Mouse (Mus musculus) hindbrain, embryonic 12.5 days (tissue): Measurements from ENCODE around the gene 9130019O22Rik. TPM values are rescaled to one million over a fixed set of nuclear protein-coding genes. Genes with fewer than 3 reads are reported as not detected.
"Not testable (repeated sequence)": the region's sequence is repeated elsewhere in the genome, so short reads cannot be mapped to it uniquely, and the experiment has no call there.

ENCODE experiments used
- ATAC-seq: fragments of 200-750 bp; cut with Nextera tagmentation; 2 replicates; pipeline ENCODE4 v1.8.0; 2017; ENCODE audit warnings: moderate TSS enrichment; ENCODE audit not compliant: low FRiP score
- H3K27ac ChIP-seq: fragments of 300-500 bp; sonication (generic); 2 replicates; pipeline ENCODE4 v1.5.1; 2016; ENCODE audit warnings: mild to moderate bottlenecking
- H3K27me3 ChIP-seq: fragments of 300-500 bp; sonication (generic); 2 replicates; pipeline ENCODE4 v1.6.1; 2016; ENCODE audit warnings: mild to moderate bottlenecking
- H3K36me3 ChIP-seq: fragments of 300-500 bp; sonication (generic); 2 replicates; pipeline ENCODE4 v1.6.1; 2016; ENCODE audit warnings: mild to moderate bottlenecking
- H3K4me1 ChIP-seq: fragments of 300-500 bp; sonication (generic); 2 replicates; pipeline ENCODE4 v1.6.1; 2016
- H3K4me2 ChIP-seq: fragments of 300-500 bp; sonication (generic); replicated peaks from 2 replicates; pipeline ENCODE4 v1.6.1; 2016; ENCODE audit warnings: mild to moderate bottlenecking
- H3K4me3 ChIP-seq: fragments of 300-500 bp; sonication (generic); 2 replicates; pipeline ENCODE4 v1.5.1; 2016; ENCODE audit warnings: mild to moderate bottlenecking
- H3K9ac ChIP-seq: fragments of 300-500 bp; sonication (generic); 2 replicates; pipeline ENCODE4 v1.6.1; 2016; ENCODE audit warnings: mild to moderate bottlenecking, moderate library complexity
- H3K9me3 ChIP-seq: fragments of 300-500 bp; sonication (generic); replicated peaks from 2 replicates; pipeline ENCODE4 v1.6.1; 2016; ENCODE audit warnings: mild to moderate bottlenecking
- WGBS: fragments of 180-500 bp; shearing (Covaris S2); methylation state at CpG from one replicate; pipeline ENCODE4 v1.1.7; 2016; 5-methylcytosine and 5-hydroxymethylcytosine counted together
- polyA plus RNA-seq: library from polyadenylated mRNA; unstranded; fragments of >200 nt; fragmentation: Nextera tagmentation; extraction: Ambion mirVana; gene quantifications from 2 replicates; pipeline ENCODE4 v1.2.1, GENCODE M21; 2016

9130019O22Rik gene
- polyA plus RNA-seq, 1 experiment from 2014 or later, result 5.4 TPM

- no peak overlapping the region for H3K9ac ChIP-seq
- 67% methylated on average over 3 of the region's 3 CpGs for WGBS
- peaks cover 2% of the 10 kb centered on the region; the same call in 1 of the 2 replicates for H3K27me3 ChIP-seq
- no peaks in the 10 kb centered on the region for H3K36me3 ChIP-seq
- H3K4me1 ChIP-seq, result no peaks in the 10 kb centered on the region
- no peak overlapping the region for H3K4me3 ChIP-seq
- H3K27ac ChIP-seq, result no peak overlapping the region
- no peak overlapping the region for H3K4me2 ChIP-seq
- no peak for ATAC-seq
- no peaks in the 10 kb centered on the region for H3K9me3 ChIP-seq
Measured at GRCm38 (mm10) chr7:127400355-127400754, 13.4 kb upstream of the 9130019O22Rik start.

- H3K27ac ChIP-seq, result peak overlapping the region; percentile 88
- 31% methylated on average over 7 of the region's 7 CpGs for WGBS
- ATAC-seq, result peak; percentile 12; the same call in 1 of the 2 replicates
Measured at GRCm38 (mm10) chr7:127393944-127394333, 7.0 kb upstream of the 9130019O22Rik start.

GRCm38 (mm10) chr7:127393157-127393943, 6.4 kb upstream of the 9130019O22Rik start, which contains the start of gene E430018J23Rik:
Gene E430018J23Rik, minus strand, starts transcription at chr7:127393629.
- Histone ChIP-seq H3K27me3 (no peaks in the 10 kb centered on the region), H3K36me3 (peaks cover 8% of the 10 kb centered on the region), H3K27ac (peak within 1 kb of the TSS; percentile 88), H3K4me3 (peak within 1 kb of the TSS; percentile 70), H3K4me1 (peaks cover 11% of the 10 kb centered on the region), H3K9me3 (no peaks in the 10 kb centered on the region), H3K9ac (peak within 1 kb of the TSS; percentile 85), H3K4me2 (peak within 1 kb of the TSS; percentile 88)
- WGBS, result under 1% methylated on average over 45 of the region's 45 CpGs
- peak; percentile 91 for ATAC-seq

More at GRCm38 (mm10) chr7:127393944-127394333, 7.0 kb upstream of the 9130019O22Rik start:
- Histone ChIP-seq H3K27me3 (no peaks in the 10 kb centered on the region), H3K4me1 (peaks cover 11% of the 10 kb centered on the region), H3K4me3 (peak overlapping the region; percentile 70), H3K4me2 (peak overlapping the region; percentile 88), H3K9ac (peak overlapping the region; percentile 13), H3K36me3 (peaks cover 8% of the 10 kb centered on the region), H3K9me3 (no peaks in the 10 kb centered on the region)

GRCm38 (mm10) chr7:127392251-127392824, 5.4 kb upstream of the 9130019O22Rik start:
- Histone ChIP-seq H3K9me3 (no peaks in the 10 kb centered on the region), H3K27ac (no peak overlapping the region), H3K4me1 (peaks cover 11% of the 10 kb centered on the region), H3K9ac (peak overlapping the region; percentile 85), H3K27me3 (no peaks in the 10 kb centered on the region), H3K4me2 (peak overlapping the region; percentile 88), H3K36me3 (peaks cover 8% of the 10 kb centered on the region), H3K4me3 (peak overlapping the region; percentile 70)
- 88% methylated on average over 8 of the region's 8 CpGs for WGBS
- no peak for ATAC-seq

GRCm38 (mm10) chr7:127391538-127391937, 4.6 kb upstream of the 9130019O22Rik start:
- Histone ChIP-seq H3K9me3 (no peaks in the 10 kb centered on the region), H3K4me2 (no peak overlapping the region), H3K4me3 (no peak overlapping the region), H3K27me3 (no peaks in the 10 kb centered on the region), H3K9ac (no peak overlapping the region), H3K4me1 (peaks cover 11% of the 10 kb centered on the region), H3K27ac (no peak overlapping the region), H3K36me3 (peaks cover 8% of the 10 kb centered on the region)
- 97% methylated on average over 16 of the region's 16 CpGs for WGBS
- ATAC-seq, result no peak

- H3K36me3 ChIP-seq, result peaks cover 11% of the 10 kb centered on the region
- no peaks in the 10 kb centered on the region for H3K9me3 ChIP-seq
- 89% methylated on average over 7 of the region's 7 CpGs for WGBS
- no peak overlapping the region for H3K9ac ChIP-seq
- no peak overlapping the region for H3K27ac ChIP-seq
- no peaks in the 10 kb centered on the region for H3K27me3 ChIP-seq
- no peak for ATAC-seq
- H3K4me2 ChIP-seq, result no peak overlapping the region
- no peak overlapping the region for H3K4me3 ChIP-seq
- peaks cover 14% of the 10 kb centered on the region for H3K4me1 ChIP-seq
Measured at GRCm38 (mm10) chr7:127390306-127390705, 3.3 kb upstream of the 9130019O22Rik start.

- peaks cover 23% of the 10 kb centered on the region for H3K36me3 ChIP-seq
- not testable (repeated sequence) for H3K4me2 ChIP-seq, ATAC-seq, H3K27ac ChIP-seq, H3K9ac ChIP-seq, H3K4me3 ChIP-seq, H3K9me3 ChIP-seq, H3K27me3 ChIP-seq
- peaks cover 14% of the 10 kb centered on the region for H3K4me1 ChIP-seq
Measured at GRCm38 (mm10) chr7:127388201-127388600, 1.2 kb upstream of the 9130019O22Rik start.

- not testable (repeated sequence) for ATAC-seq, H3K27ac ChIP-seq, H3K9ac ChIP-seq, H3K27me3 ChIP-seq, H3K4me2 ChIP-seq, H3K4me1 ChIP-seq, H3K4me3 ChIP-seq, H3K9me3 ChIP-seq
- H3K36me3 ChIP-seq, result peaks cover 24% of the 10 kb centered on the region
- 93% methylated on average over 4 of the region's 4 CpGs for WGBS
Measured at GRCm38 (mm10) chr7:127385560-127385959, 1.4 kb downstream of the 9130019O22Rik start.

GRCm38 (mm10) chr7:127378310-127378921, 8.6 kb downstream of the 9130019O22Rik start:
- Histone ChIP-seq H3K4me3 (no peak overlapping the region), H3K27me3 (no peaks in the 10 kb centered on the region), H3K4me1 (no peaks in the 10 kb centered on the region), H3K36me3 (peaks cover 18% of the 10 kb centered on the region), H3K4me2 (no peak overlapping the region), H3K9ac (no peak overlapping the region), H3K27ac (no peak overlapping the region), H3K9me3 (peaks cover 4% of the 10 kb centered on the region; the same call in 1 of the 2 replicates)
- ATAC-seq, result no peak
- 81% methylated on average over 6 of the region's 6 CpGs for WGBS

- WGBS, result 2% methylated on average over 48 of the region's 49 CpGs
- H3K4me2 ChIP-seq, result peak within 1 kb of the TSS; percentile 77
- H3K9me3 ChIP-seq, H3K4me1 ChIP-seq, H3K27me3 ChIP-seq, H3K36me3 ChIP-seq: not testable (repeated sequence)
- peak within 1 kb of the TSS; percentile 74 for H3K4me3 ChIP-seq
- H3K9ac ChIP-seq, result peak within 1 kb of the TSS; percentile 72
- H3K27ac ChIP-seq, result peak within 1 kb of the TSS; percentile 73; the same call in 1 of the 2 replicates
- peak; percentile 92 for ATAC-seq
Measured at GRCm38 (mm10) chr7:127375271-127376245, 11.4 kb downstream of the 9130019O22Rik start, which contains the start of gene Zfp747. Gene Zfp747, minus strand, starts transcription at chr7:127376050.

- 82% methylated on average over 3 of the region's 3 CpGs for WGBS
- H3K4me2 ChIP-seq, H3K27me3 ChIP-seq, H3K9ac ChIP-seq, H3K36me3 ChIP-seq, H3K9me3 ChIP-seq, H3K4me1 ChIP-seq, H3K27ac ChIP-seq, ATAC-seq, H3K4me3 ChIP-seq: not testable (repeated sequence)
Measured at GRCm38 (mm10) chr7:127371870-127372269, 15.1 kb downstream of the 9130019O22Rik start.
